Mouse (Mus musculus) c-Kit-negative CD71-positive TER-119-positive erythroid progenitor cells, embryonic 14.5 days (primary cell): ENCODE results near the gene Fem1b.
"Not testable (repeated sequence)": the region's sequence is repeated elsewhere in the genome, so short reads cannot be mapped to it uniquely, and the experiment has no call there.

ENCODE experiments used
- DNase-seq: peaks from one replicate; pipeline ENCODE4 v3.0.0-alpha.2; 2013; ENCODE audit warnings: low read depth, low spot score

The Fem1b gene

GRCm38 (mm10) chr9:62827939-62828652, 16.4 kb upstream of the Fem1b start:
- DNase-seq: no peak

GRCm38 (mm10) chr9:62826456-62826855, 14.7 kb upstream of the Fem1b start:
- DNase-seq: no peak

GRCm38 (mm10) chr9:62825791-62826393, 14.2 kb upstream of the Fem1b start:
- DNase-seq: no peak

- no peak for DNase-seq
These were observed 10.1 kb upstream of the Fem1b start for GRCm38 (mm10) chr9:62821811-62822210.

GRCm38 (mm10) chr9:62820829-62821228, 9.1 kb upstream of the Fem1b start:
- no peak for DNase-seq

- DNase-seq: not testable (repeated sequence)
These were observed 8.2 kb upstream of the Fem1b start for GRCm38 (mm10) chr9:62819910-62820309.

GRCm38 (mm10) chr9:62819494-62819893, 7.8 kb upstream of the Fem1b start:
- DNase-seq: no peak

GRCm38 (mm10) chr9:62817828-62818614, 6.3 kb upstream of the Fem1b start:
- DNase-seq: no peak

- no peak for DNase-seq
These were observed 5.4 kb upstream of the Fem1b start for GRCm38 (mm10) chr9:62817099-62817571.

- DNase-seq: no peak
These were observed 4.8 kb upstream of the Fem1b start for GRCm38 (mm10) chr9:62816323-62817098.

- DNase-seq: no peak
These were observed 3.0 kb upstream of the Fem1b start for GRCm38 (mm10) chr9:62814751-62815150.

- DNase-seq: no peak
These were observed 699 bp upstream of the Fem1b start for GRCm38 (mm10) chr9:62812216-62813049.

- peak; percentile 62 for DNase-seq
These were observed 905 bp downstream of the Fem1b start for GRCm38 (mm10) chr9:62810543-62811515.

- DNase-seq: no peak
These were observed 1.6 kb downstream of the Fem1b start for GRCm38 (mm10) chr9:62810095-62810494.

GRCm38 (mm10) chr9:62799218-62799617, 12.5 kb downstream of the Fem1b start:
- DNase-seq: not testable (repeated sequence)

GRCm38 (mm10) chr9:62789856-62790255, 21.9 kb downstream of the Fem1b start:
- no peak for DNase-seq

- DNase-seq: no peak
These were observed 25.0 kb downstream of the Fem1b start for GRCm38 (mm10) chr9:62786721-62787120.

- no peak for DNase-seq
These were observed 27.5 kb downstream of the Fem1b start for GRCm38 (mm10) chr9:62784233-62784632.

GRCm38 (mm10) chr9:62782976-62783781, 28.6 kb downstream of the Fem1b start:
- DNase-seq: no peak
